Mouse (Mus musculus) intestine, postnatal 0 days (tissue): ENCODE data around the gene Lgals4. TPM values are rescaled to one million over a fixed set of nuclear protein-coding genes. Genes with fewer than 3 reads are reported as not detected.
A peak's percentile ranks its signal among the peaks of the same experiment; 100 is the strongest.

Source experiments
- ATAC-seq: fragments of 200-750 bp; cut with Nextera tagmentation; 2 replicates; pipeline ENCODE4 v1.8.0; 2017; ENCODE audit warnings: mild to moderate bottlenecking, moderate TSS enrichment, moderate library complexity
- H3K27ac ChIP-seq: fragments of 300-500 bp; sonication (generic); 2 replicates; pipeline ENCODE4 v1.5.1; 2014; ENCODE audit warnings: mild to moderate bottlenecking, low read depth, low read length, moderate library complexity
- H3K27me3 ChIP-seq: fragments of 300-500 bp; sonication (generic); replicated peaks from 2 replicates; pipeline ENCODE4 v1.6.1; 2014; ENCODE audit warnings: low read length, mixed read lengths; ENCODE audit not compliant: control insufficient read depth, insufficient read depth
- H3K36me3 ChIP-seq: fragments of 300-500 bp; sonication (generic); 2 replicates; pipeline ENCODE4 v1.6.1; 2014; ENCODE audit warnings: mild to moderate bottlenecking, moderate library complexity; ENCODE audit not compliant: control insufficient read depth, insufficient read depth
- H3K4me1 ChIP-seq: fragments of 300-500 bp; sonication (generic); replicated peaks from 2 replicates; pipeline ENCODE4 v1.6.1; 2014; ENCODE audit warnings: antibody characterized with exemption, low read length, mixed read lengths; ENCODE audit not compliant: control insufficient read depth, insufficient read depth
- H3K4me2 ChIP-seq: fragments of 300-500 bp; sonication (generic); replicated peaks from 2 replicates; pipeline ENCODE4 v1.6.1; 2014; ENCODE audit warnings: low read depth, mild to moderate bottlenecking, moderate library complexity
- H3K4me3 ChIP-seq: fragments of 300-500 bp; sonication (generic); 2 replicates; pipeline ENCODE4 v1.5.1; 2014; ENCODE audit warnings: low read depth, low read length
- H3K9ac ChIP-seq: fragments of 300-500 bp; sonication (generic); 2 replicates; pipeline ENCODE4 v1.6.1; 2014; ENCODE audit warnings: mild to moderate bottlenecking, low read depth, low read length
- H3K9me3 ChIP-seq: fragments of 300-500 bp; sonication (generic); 2 replicates; pipeline ENCODE4 v1.6.1; 2016; ENCODE audit warnings: mixed run types; ENCODE audit not compliant: control insufficient read depth
- CTCF ChIP-seq: sonication (generic); IDR thresholded peaks from 2 replicates; pipeline ENCODE4 v1.5.1; 2016; ENCODE audit warnings: low read depth, mild to moderate bottlenecking, control low read depth, antibody characterized with exemption, moderate library complexity
- WGBS: fragments of 180-500 bp; shearing (Covaris S2); extraction: QIAGEN DNeasy Blood & Tissue Kit; methylation state at CpG from one replicate; pipeline ENCODE4 v1.1.7; 2014; 5-methylcytosine and 5-hydroxymethylcytosine counted together
- polyA plus RNA-seq: library from polyadenylated mRNA; unstranded; fragments of >200 nt; fragmentation: Nextera tagmentation; extraction: Ambion mirVana; gene quantifications from 2 replicates; pipeline ENCODE4 v1.2.1, GENCODE M21; 2015

Gene Lgals4
- polyA plus RNA-seq, 1 experiment from 2014 or later = 2,376 TPM

GRCm38 (mm10) chr7:28814306-28815034 is 19.2 kb upstream of the Lgals4 start:
- ATAC-seq = no peak
- 47% methylated on average over 5 of the region's 5 CpGs for WGBS

GRCm38 (mm10) chr7:28815230-28815629 is 18.4 kb upstream of the Lgals4 start:
- WGBS = 86% methylated on average over 9 of the region's 9 CpGs
- peaks cover 5% of the 10 kb centered on the region; the same call in 1 of the 2 replicates for H3K4me1 ChIP-seq
- no peaks in the 10 kb centered on the region for H3K27me3 ChIP-seq

More at GRCm38 (mm10) chr7:28814306-28815034, 19.2 kb upstream of the Lgals4 start:
- no peaks in the 10 kb centered on the region for H3K9me3 ChIP-seq
- 0 out of 2 replicates have a peak overlapping the region, but pooled peaks have one; percentile 16 for H3K27ac ChIP-seq
- H3K4me3 ChIP-seq = 0 out of 2 replicates have a peak overlapping the region, but pooled peaks have one; percentile 3
- peaks cover 64% of the 10 kb centered on the region for H3K36me3 ChIP-seq
- H3K9ac ChIP-seq = no peak overlapping the region
- peaks cover 5% of the 10 kb centered on the region; the same call in 1 of the 2 replicates for H3K4me1 ChIP-seq
- no peak for TF ChIP-seq CTCF
- H3K27me3 ChIP-seq = no peaks in the 10 kb centered on the region
- H3K4me2 ChIP-seq = no peak overlapping the region; the same call in 1 of the 2 replicates

GRCm38 (mm10) chr7:28816201-28816600 is 17.5 kb upstream of the Lgals4 start:
- H3K9me3 ChIP-seq = no peaks in the 10 kb centered on the region
- no peak for ATAC-seq
- no peak overlapping the region for H3K9ac ChIP-seq
- H3K27ac ChIP-seq = peak overlapping the region; percentile 35; the same call in 1 of the 2 replicates
- 79% methylated on average over 9 of the region's 9 CpGs for WGBS
- H3K4me2 ChIP-seq = no peak overlapping the region
- no peaks in the 10 kb centered on the region for H3K27me3 ChIP-seq
- H3K36me3 ChIP-seq = peaks cover 82% of the 10 kb centered on the region
- no peak overlapping the region for H3K4me3 ChIP-seq
- H3K4me1 ChIP-seq = peaks cover 5% of the 10 kb centered on the region; the same call in 1 of the 2 replicates
- TF ChIP-seq CTCF = no peak

More at GRCm38 (mm10) chr7:28815230-28815629, 18.4 kb upstream of the Lgals4 start:
- no peak overlapping the region for H3K4me3 ChIP-seq
- 0 out of 2 replicates have a peak overlapping the region, but pooled peaks have one; percentile 16 for H3K27ac ChIP-seq
- H3K9ac ChIP-seq = no peak overlapping the region
- TF ChIP-seq CTCF = no peak
- no peak overlapping the region for H3K4me2 ChIP-seq
- no peaks in the 10 kb centered on the region for H3K9me3 ChIP-seq
- peaks cover 72% of the 10 kb centered on the region for H3K36me3 ChIP-seq
- ATAC-seq = no peak

GRCm38 (mm10) chr7:28816920-28817319 is 16.7 kb upstream of the Lgals4 start:
- 82% methylated on average over 10 of the region's 10 CpGs for WGBS
- ATAC-seq = no peak

GRCm38 (mm10) chr7:28817524-28817923 is 16.1 kb upstream of the Lgals4 start:
- 49% methylated on average over 6 of the region's 6 CpGs for WGBS

More at GRCm38 (mm10) chr7:28816920-28817319, 16.7 kb upstream of the Lgals4 start:
- Histone ChIP-seq H3K36me3 (peaks cover 89% of the 10 kb centered on the region), H3K4me1 (peaks cover 5% of the 10 kb centered on the region; the same call in 1 of the 2 replicates), H3K4me3 (no peak overlapping the region), H3K27ac (peak overlapping the region; percentile 35; the same call in 1 of the 2 replicates), H3K9ac (no peak overlapping the region), H3K27me3 (no peaks in the 10 kb centered on the region), H3K4me2 (no peak overlapping the region), H3K9me3 (no peaks in the 10 kb centered on the region)
- no peak for TF ChIP-seq CTCF

GRCm38 (mm10) chr7:28817957-28818356 is 15.7 kb upstream of the Lgals4 start:
- ATAC-seq = no peak
- Histone ChIP-seq H3K27me3 (no peaks in the 10 kb centered on the region), H3K4me2 (no peak overlapping the region), H3K9ac (no peak overlapping the region), H3K27ac (peak overlapping the region; percentile 57), H3K4me1 (peaks cover 5% of the 10 kb centered on the region; the same call in 1 of the 2 replicates), H3K9me3 (no peaks in the 10 kb centered on the region), H3K4me3 (no peak overlapping the region), H3K36me3 (peaks cover 95% of the 10 kb centered on the region)
- WGBS = 64% methylated on average over 4 of the region's 4 CpGs
- TF ChIP-seq CTCF = no peak

More at GRCm38 (mm10) chr7:28817524-28817923, 16.1 kb upstream of the Lgals4 start:
- ATAC-seq = no peak
- peaks cover 91% of the 10 kb centered on the region for H3K36me3 ChIP-seq
- peaks cover 5% of the 10 kb centered on the region; the same call in 1 of the 2 replicates for H3K4me1 ChIP-seq
- H3K9ac ChIP-seq = no peak overlapping the region
- no peak for TF ChIP-seq CTCF
- H3K4me2 ChIP-seq = no peak overlapping the region
- no peak overlapping the region for H3K4me3 ChIP-seq
- H3K9me3 ChIP-seq = no peaks in the 10 kb centered on the region
- H3K27me3 ChIP-seq = no peaks in the 10 kb centered on the region
- peak overlapping the region; percentile 57 for H3K27ac ChIP-seq
